In genomic region chr12:17184303-17184775, GRCm38 (mm10) we compare ENCODE assay signal across 9 mouse cellular contexts. TPM values are rescaled to one million over a fixed set of nuclear protein-coding genes. Genes with fewer than 3 reads are reported as not detected.
DNase-seq lines count a peak whose midpoint lies in the region; ATAC-seq and TF ChIP-seq lines count a peak whose summit lies in the region.
"Had no signal": no experiment of that assay in that cellular context is flagged by ENCODE, and none has a peak within 500 bp of the region (broad histone marks: within the 10 kb centered on the region; RNA-seq: fewer than 3 reads in every experiment).

No protein-coding gene starts in this region.

- no peak overlapping the region for H3K27ac ChIP-seq in forebrain, embryonic 16.5 days (ENCODE audit: low read length)
- H3K27ac ChIP-seq in intestine, embryonic 14.5 days (ENCODE audit: low read depth), result peak overlapping the region; percentile 75; the same call in 1 of the 2 replicates
- peak overlapping the region; percentile 51; the same call in 1 of the 2 replicates for H3K27ac ChIP-seq in lung, postnatal 0 days (ENCODE audit: low read length)
- H3K27ac ChIP-seq: liver, embryonic 14.5 days had no signal

- peak; percentile 6 to 24 for DNase-seq in urinary bladder, adult 18-20 months (ENCODE audit: low spot score in 2 of 2)
- no peak for DNase-seq in urinary bladder, adult 2 months (ENCODE audit: low spot score)
- peak; percentile 83 for DNase-seq in intestine, embryonic 14.5 days (ENCODE audit: low spot score)
- DNase-seq in lung, postnatal 0 days (ENCODE audit: low spot score), result peak; percentile 91
- no peak for DNase-seq in thymus, postnatal 0 days (ENCODE audit: low spot score)
- no peak for DNase-seq in spleen, postnatal 14 days (ENCODE audit: low spot score in 2 of 2)

- H3K4me2 ChIP-seq in forebrain, embryonic 16.5 days (ENCODE audit: low read length), result no peak overlapping the region
- H3K4me2 ChIP-seq in intestine, embryonic 14.5 days (ENCODE audit: low read length), result peak overlapping the region; percentile 42
- H3K4me2 ChIP-seq in lung, postnatal 0 days (replicated peaks; ENCODE audit: low read depth, low read length), result no peak overlapping the region

- TF ChIP-seq CTCF in lung, postnatal 0 days (IDR thresholded peaks at IDR 0.05), result no peak

- no peaks in the 10 kb centered on the region for H3K27me3 ChIP-seq in forebrain, embryonic 16.5 days (replicated peaks; ENCODE audit: control insufficient read depth, insufficient read depth, low read length)
- no peaks in the 10 kb centered on the region for H3K27me3 ChIP-seq in intestine, embryonic 14.5 days (replicated peaks; ENCODE audit: control insufficient read depth, insufficient read depth, low read length)
- no peaks in the 10 kb centered on the region for H3K27me3 ChIP-seq in lung, postnatal 0 days (replicated peaks; ENCODE audit: insufficient read depth, low read length)

- H3K36me3 ChIP-seq in forebrain, embryonic 16.5 days (ENCODE audit: control insufficient read depth, insufficient read depth), result no peaks in the 10 kb centered on the region
- H3K36me3 ChIP-seq in intestine, embryonic 14.5 days (ENCODE audit: control insufficient read depth, insufficient read depth, low read length), result no peaks in the 10 kb centered on the region
- no peaks in the 10 kb centered on the region for H3K36me3 ChIP-seq in lung, postnatal 0 days (ENCODE audit: insufficient read depth, low read length)

- no peak overlapping the region for H3K4me3 ChIP-seq in forebrain, embryonic 16.5 days (replicated peaks; ENCODE audit: low read length)
- H3K4me3 ChIP-seq in intestine, embryonic 14.5 days (ENCODE audit: low read depth, low read length), result 0 out of 2 replicates have a peak overlapping the region, but pooled peaks have one; percentile 8
- H3K4me3 ChIP-seq in lung, postnatal 0 days (ENCODE audit: low read depth, low read length), result no peak overlapping the region

- ATAC-seq in forebrain, embryonic 16.5 days, result peak; percentile 58
- peak; percentile 92 for ATAC-seq in intestine, embryonic 14.5 days (replicated peaks; ENCODE audit: low FRiP score, low TSS enrichment, low read depth)
- ATAC-seq in lung, postnatal 0 days, result peak; percentile 99
- no peak for ATAC-seq in megakaryocyte, adult 5-6 weeks (ENCODE audit: poor library complexity, severe bottlenecking)

- no peak overlapping the region for H3K9ac ChIP-seq in forebrain, embryonic 16.5 days (replicated peaks; ENCODE audit: low read depth, low read length)
- no peak overlapping the region for H3K9ac ChIP-seq in intestine, embryonic 14.5 days (ENCODE audit: low read length)
- H3K9ac ChIP-seq in lung, postnatal 0 days (replicated peaks; ENCODE audit: low read depth), result no peak overlapping the region
- H3K9ac ChIP-seq: liver, embryonic 14.5 days had no signal

- 28% methylated on average over 7 of the region's 7 CpGs for WGBS in forebrain, embryonic 16.5 days
- WGBS in intestine, embryonic 14.5 days, result 4% methylated on average over 7 of the region's 7 CpGs
- 11% methylated on average over 7 of the region's 7 CpGs for WGBS in lung, postnatal 0 days

- 0 out of 2 replicates have a peak, but pooled peaks have one; percentile 11 for TF ChIP-seq EP300 in lung, postnatal 0 days (IDR thresholded peaks at IDR 0.05)

- 0 out of 2 replicates have a peak, but pooled peaks cover 3% of the 10 kb centered on the region for H3K4me1 ChIP-seq in forebrain, embryonic 16.5 days (replicated peaks; ENCODE audit: control insufficient read depth, insufficient read depth, low read length)
- H3K4me1 ChIP-seq in intestine, embryonic 14.5 days (replicated peaks; ENCODE audit: control insufficient read depth, insufficient read depth, low read length), result peaks cover 4% of the 10 kb centered on the region; the same call in 1 of the 2 replicates
- H3K4me1 ChIP-seq in lung, postnatal 0 days (ENCODE audit: insufficient read depth, low read depth, low read length), result no peaks in the 10 kb centered on the region

- H3K9me3 ChIP-seq in forebrain, embryonic 16.5 days (ENCODE audit: control insufficient read depth, low read length), result no peaks in the 10 kb centered on the region
- H3K9me3 ChIP-seq in intestine, embryonic 14.5 days (ENCODE audit: control insufficient read depth, low read length), result no peaks in the 10 kb centered on the region
- no peaks in the 10 kb centered on the region for H3K9me3 ChIP-seq in lung, postnatal 0 days (ENCODE audit: low read length)

RNA-seq across cellular contexts. Expression of gene Kcnf1, which starts 7.7 kb away (rescaled TPM):
- polyA plus RNA-seq in urinary bladder, adult 2 months (2012; rRNA removed), result 64.0 and 68.7 TPM in 2 replicates
- 5.0 and 6.6 TPM in 2 replicates for polyA plus RNA-seq in forebrain, embryonic 16.5 days (2015; fragmentation: Nextera tagmentation; extraction: Ambion mirVana)
- polyA plus RNA-seq in intestine, embryonic 14.5 days (2014; fragmentation: Nextera tagmentation; extraction: Ambion mirVana), result 0.16 and 0.42 TPM in 2 replicates
- 0.08 and 0.15 TPM in 2 replicates for polyA plus RNA-seq in lung, postnatal 0 days (2015; fragmentation: Nextera tagmentation; extraction: Ambion mirVana)
- polyA plus RNA-seq in thymus, postnatal 0 days (2015; fragmentation: Nextera tagmentation; extraction: Ambion mirVana), result 0.04 TPM in 1 of 2 replicates, not detected in the other
- total RNA-seq in megakaryocyte, adult 5-6 weeks (2015), result not detected in 2 replicates
- total RNA-seq in megakaryocyte, adult 5-6 weeks (2017), result not detected in 2 replicates

Comparison
In these comparisons a context has a peak if more than half of its experiments do, and no peak if none do; other contexts are left out.
1. DNase-seq: peak in urinary bladder, adult 18-20 months (2 of 2), intestine, embryonic 14.5 days (single experiment) and lung, postnatal 0 days (single experiment); none in urinary bladder, adult 2 months (single experiment), thymus, postnatal 0 days (single experiment) and spleen, postnatal 14 days (0 of 2).